Mouse (Mus musculus): ENCODE data around the gene Bbs1. TPM values are rescaled to one million over a fixed set of nuclear protein-coding genes. Genes with fewer than 3 reads are reported as not detected.
"Not testable (repeated sequence)": the region's sequence is repeated elsewhere in the genome, so short reads cannot be mapped to it uniquely, and the experiment has no call there.

Gene Bbs1
- total RNA-seq, 2 experiments from 2014 or later, result 42.1 to 47.8 TPM

- intact Hi-C loops (cut with DNase I), result no loop called here
- DNase-seq (ENCODE audit: low spot score in 2 of 2), result no peak
Measured at GRCm38 (mm10) chr19:4891798-4892197, 14.6 kb downstream of the Bbs1 start.

DNA sequence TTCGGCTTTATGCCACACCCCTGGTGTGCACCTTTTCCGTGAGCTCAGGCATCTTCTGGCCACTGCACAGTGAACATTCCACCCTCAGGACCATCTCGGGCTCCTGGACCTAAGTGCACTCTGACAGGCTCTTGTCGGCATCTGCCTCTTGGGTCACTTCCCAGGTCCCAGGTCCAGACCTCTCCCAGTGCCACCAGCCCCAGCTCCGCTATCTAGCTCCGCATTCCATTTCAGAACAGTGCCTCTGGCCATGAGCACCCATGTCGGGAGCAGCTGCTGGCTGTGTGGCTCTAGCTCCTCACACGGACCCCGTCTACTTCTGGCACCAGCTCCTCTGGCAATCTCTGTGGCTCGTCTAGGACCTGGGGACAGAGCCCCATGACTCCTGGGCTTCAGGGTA, 16.6 kb downstream of the Bbs1 start:
- no peak for DNase-seq (ENCODE audit: low spot score in 2 of 2)
- intact Hi-C loops (cut with DNase I), result no loop called here

DNA sequence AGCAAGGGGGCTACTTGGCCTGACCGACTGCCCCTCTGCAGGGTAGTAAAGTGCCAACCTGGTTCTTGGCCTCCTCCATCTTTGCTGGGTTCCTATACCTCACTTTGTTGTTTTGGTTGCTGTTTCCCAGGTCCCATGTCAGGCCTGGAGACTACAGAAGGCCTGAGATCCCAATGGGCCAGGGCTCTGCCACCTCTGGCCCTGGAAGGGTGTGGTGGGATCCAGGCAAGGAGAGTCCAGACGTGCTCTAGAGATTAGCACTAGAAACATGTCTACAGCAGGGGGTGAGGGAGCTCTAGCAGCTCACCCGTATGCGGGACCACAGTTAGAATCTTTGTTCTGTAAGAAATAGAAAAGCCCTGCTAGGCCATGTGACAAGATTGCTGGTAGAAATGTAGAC, 22.5 kb downstream of the Bbs1 start:
- intact Hi-C loops (cut with DNase I), result no loop called here
- no peak for DNase-seq (ENCODE audit: low spot score in 2 of 2)

DNA sequence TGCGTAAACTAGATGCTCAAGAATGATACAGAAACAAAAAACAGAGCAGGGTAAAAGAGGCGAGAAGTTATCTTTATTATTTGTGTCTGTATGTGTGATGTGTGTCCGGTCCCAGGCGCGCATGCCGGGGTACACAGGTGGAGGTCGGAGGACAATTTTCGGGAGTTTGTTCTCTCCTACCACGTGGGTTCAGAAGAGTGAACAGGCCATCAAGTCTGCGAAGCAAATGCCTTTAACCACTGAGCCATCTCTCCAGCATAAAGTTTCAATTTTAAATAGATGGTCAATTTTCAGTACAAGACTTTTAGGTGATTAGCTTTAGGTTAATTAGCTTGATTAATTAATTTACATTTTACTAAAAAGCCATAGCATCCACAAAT, 27.1 kb downstream of the Bbs1 start:
- DNase-seq (ENCODE audit: low spot score in 2 of 2), result no peak
- intact Hi-C loops (cut with DNase I), result no loop called here

- intact Hi-C loops (cut with DNase I), result no loop called here
- DNase-seq (ENCODE audit: low spot score in 2 of 2), result peak; percentile 96
Measured at GRCm38 (mm10) chr19:4878405-4879323, 27.8 kb downstream of the Bbs1 start, which contains the start of gene Zdhhc24. Gene Zdhhc24, plus strand, starts transcription at chr19:4878668.

- DNase-seq (ENCODE audit: low spot score in 2 of 2), result no peak
- intact Hi-C loops (cut with DNase I), result no loop called here
Measured at GRCm38 (mm10) chr19:4877785-4878184, 28.6 kb downstream of the Bbs1 start, which contains the start of gene Actn3. Gene Actn3, minus strand, starts transcription at chr19:4877909.

DNA sequence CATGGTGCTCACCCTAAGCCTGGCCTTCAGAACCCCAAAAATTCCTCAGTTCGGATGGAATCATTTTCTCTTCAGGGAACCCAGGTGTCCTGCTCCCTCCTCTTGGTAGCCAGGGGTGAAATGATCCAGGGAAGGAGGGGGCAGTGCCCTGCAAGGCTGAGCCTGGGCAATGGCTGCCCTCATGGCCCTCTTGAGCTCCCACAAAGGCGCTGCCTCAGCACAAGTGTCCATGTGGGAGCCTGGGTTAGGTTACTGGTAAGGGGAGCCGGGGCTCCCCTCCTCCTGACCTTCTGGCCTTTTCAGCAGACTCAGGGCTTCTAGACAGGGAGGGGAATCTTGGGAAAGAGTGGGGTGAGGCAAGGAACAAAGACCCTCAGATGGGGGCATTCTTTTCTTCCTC, 29.7 kb downstream of the Bbs1 start:
- intact Hi-C loops (cut with DNase I), result no loop called here
- no peak for DNase-seq (ENCODE audit: low spot score in 2 of 2)

DNA sequence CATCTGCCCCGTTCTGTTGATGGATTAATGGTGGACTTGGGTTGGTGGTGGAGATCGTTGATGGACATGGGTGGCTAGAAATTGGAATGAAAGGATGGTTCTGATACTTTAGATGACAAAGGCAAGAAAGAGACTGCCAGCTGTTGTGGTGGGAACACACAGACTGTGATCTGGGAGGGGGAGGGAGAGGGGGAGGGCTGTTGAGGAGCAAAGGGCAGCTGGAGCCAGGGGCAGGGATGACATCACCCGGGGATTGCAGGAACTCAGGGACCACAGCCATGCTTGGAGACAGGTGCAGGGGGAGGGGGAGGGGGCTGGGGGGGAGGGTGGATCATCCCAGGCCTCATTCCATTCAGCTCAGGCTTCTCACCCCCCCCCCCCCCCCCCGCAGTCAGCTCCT, 30.2 kb downstream of the Bbs1 start:
- no peak for DNase-seq (ENCODE audit: low spot score in 2 of 2)
- intact Hi-C loops (cut with DNase I), result no loop called here

DNA sequence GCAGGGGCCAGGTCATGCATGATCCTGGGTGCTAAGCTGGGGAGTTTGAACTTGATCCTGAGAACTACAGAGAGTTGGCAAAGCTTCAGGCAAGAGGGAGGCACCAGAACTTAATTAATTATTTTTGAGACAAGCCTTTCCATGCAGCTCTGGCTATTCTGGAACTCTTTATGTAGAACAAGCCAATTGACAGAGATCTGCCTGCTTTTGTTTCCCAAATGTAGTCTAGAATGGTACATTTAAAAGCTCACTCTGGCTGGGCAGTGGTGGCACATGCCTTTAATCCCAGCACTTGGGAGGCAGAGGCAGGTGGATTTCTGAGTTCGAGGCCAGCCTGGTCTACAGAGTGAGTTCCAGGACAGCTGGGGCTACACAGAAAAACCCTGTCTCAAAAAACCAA, 31.8 kb downstream of the Bbs1 start:
- intact Hi-C loops (cut with DNase I); DNase-seq (ENCODE audit: low spot score in 2 of 2): not testable (repeated sequence)

GRCm38 (mm10) chr19:4865147-4865546, 41.3 kb downstream of the Bbs1 start:
- intact Hi-C loops (cut with DNase I), result no loop called here
- DNase-seq (ENCODE audit: low spot score in 2 of 2), result no peak

DNA sequence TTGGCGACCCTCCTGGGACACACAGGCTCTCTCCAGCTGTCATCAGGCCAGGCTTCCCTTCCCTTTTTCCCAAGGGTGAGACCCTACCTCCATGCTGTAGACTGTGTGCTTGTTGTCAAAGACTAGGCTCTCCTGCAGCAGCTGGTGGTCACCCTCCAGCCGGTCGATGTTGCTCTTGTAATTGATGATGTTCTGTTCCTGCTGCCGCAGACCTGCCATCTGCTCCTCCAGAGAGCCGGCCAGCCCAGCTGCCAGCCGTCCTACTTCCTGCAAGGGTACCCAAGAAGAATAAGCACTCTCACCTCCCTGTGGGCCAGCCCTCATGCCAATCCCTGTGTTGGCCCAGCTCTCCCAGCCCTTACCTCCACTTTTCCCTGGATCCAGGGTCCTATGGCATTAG, 43.4 kb downstream of the Bbs1 start:
- intact Hi-C loops (cut with DNase I), result no loop called here
- no peak for DNase-seq (ENCODE audit: low spot score in 2 of 2)

DNA sequence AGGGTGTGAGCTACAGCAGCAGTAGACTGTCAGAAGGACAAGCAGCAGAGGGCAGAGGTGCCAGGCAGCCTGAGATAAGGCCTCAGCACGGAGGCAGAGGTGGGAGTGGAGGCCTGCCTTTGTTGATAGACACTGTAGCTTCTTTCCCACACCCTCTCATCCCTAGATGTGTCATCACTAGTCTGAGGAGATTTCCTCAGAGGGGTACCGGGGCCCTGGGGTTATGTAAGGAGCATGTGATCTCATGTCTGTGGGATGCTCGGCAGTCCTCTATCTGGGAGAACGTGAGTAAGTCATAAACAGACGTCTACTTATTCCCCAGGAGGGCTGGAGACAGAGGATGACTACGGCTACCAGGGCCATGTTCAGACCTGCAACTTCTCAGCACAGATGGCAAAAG, 47.3 kb downstream of the Bbs1 start:
- DNase-seq (ENCODE audit: low spot score in 2 of 2), result no peak
- intact Hi-C loops (cut with DNase I), result no loop called here

DNA sequence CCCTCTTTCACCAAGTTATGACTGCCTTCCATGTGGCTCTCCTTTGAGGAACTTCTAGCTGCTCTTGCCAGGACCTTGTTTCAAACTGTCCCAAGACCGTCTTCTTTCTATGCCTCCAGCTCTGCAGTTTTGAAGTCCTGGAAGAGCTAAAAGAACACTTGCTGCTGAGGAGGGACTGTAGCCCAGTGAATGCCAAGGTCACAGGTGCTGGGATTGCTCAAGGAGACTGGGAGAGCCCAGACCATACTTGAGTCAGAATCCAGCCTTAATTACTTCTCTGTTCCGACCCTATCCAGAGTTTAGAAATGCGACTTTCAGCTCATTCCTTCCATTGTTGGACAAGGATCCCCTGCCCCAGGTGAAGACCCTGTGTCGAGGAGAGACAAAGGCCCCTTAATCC, 50.5 kb downstream of the Bbs1 start:
- no peak for DNase-seq (ENCODE audit: low spot score in 2 of 2)
- intact Hi-C loops (cut with DNase I), result no loop called here

DNA sequence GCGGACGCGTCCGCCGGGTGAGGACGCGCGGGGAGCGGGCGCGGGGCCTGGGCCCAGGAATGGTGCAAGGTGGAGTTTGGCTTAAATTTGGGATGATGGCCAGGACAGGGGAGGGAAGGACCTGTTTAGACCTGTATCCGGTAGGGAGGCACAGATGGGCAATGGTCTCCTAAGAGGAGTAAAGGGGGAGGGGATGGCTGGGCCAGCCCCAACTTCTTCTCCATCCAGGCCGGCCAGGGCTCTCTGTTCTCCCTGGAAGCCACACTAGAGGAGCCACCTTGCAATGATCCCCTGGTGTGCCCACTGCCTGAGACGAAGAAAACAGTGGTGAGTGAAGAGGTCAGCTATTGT, 51.0 kb downstream of the Bbs1 start:
- intact Hi-C loops (cut with DNase I), result no loop called here
- DNase-seq (ENCODE audit: low spot score in 2 of 2), result no peak

DNA sequence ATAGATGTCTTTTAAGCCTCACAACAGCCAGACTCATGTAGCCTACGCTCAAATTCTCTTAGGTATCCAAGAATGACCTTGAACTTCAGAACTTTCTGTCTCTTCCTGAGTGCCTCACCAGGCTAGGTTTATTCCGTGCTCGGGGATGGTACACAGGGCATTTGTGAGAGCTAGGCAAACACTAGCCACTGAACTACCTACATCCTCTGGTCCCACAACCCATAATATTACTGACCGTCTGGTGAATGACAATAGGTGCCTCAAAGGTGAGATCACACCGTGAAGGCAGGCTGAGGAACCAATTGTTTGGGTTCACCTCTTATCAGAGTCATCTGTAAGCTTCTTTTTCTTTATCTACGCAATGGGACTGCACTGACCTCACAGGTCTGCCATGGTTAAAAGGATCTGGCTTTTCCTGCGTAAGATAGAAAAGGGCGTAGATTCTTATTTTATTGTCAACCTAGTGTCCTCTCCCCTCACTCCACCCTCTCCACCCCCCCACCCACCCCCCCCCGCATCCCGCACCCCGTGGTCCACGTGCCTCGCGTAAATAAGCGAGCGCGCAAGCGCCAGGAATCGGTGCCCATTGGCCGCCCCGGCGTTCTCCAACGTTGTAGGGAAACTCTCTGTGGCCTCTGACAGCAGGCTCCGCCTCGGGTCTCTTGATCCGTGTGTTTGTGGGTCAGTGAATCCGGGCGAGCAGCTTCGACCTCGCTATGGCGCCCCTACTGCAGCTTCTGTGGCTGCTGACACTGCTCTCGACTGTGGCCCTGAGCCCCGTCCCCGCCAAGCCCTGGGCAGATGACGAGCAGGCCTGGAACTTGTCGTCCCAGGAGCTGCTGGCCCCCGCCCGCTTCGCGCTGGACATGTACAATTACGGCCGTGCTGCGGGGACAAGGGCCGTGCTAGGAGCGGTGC, 51.6 kb downstream of the Bbs1 start, which contains the start of gene Ctsf:
Gene Ctsf (plus strand): TSS at position 579 of the 918 bp plus-strand sequence.
- DNase-seq (ENCODE audit: low spot score in 2 of 2), result peak; percentile 88 to 90
- intact Hi-C loops (cut with DNase I), result no loop called here

DNA sequence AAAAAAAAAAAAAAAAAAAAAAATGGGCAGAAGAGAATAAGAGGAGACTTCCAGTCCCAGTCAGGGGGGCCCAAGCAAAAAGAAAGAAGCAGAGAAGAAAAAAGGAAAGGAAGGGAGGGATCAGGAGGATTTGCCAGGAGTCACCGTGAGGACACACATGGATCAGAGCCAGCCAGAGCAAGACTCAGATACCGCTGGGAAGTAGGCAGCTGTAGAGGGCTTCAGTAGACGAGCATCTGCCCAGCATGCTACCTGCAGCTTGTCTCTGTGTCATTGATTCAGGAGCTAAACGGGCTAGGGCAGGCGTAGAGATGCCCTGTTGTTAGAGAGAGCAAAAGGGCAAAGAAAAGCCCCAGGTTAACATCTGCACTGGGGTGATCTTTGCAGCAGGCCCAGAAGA, 56.1 kb downstream of the Bbs1 start:
- intact Hi-C loops (cut with DNase I), result no loop called here
- no peak for DNase-seq (ENCODE audit: low spot score in 2 of 2)

GRCm38 (mm10) chr19:4849800-4850199, 56.6 kb downstream of the Bbs1 start:
- intact Hi-C loops (cut with DNase I), result loop anchor here (5.0 kb wide), 1 partner anchor 92 kb away; the partner anchor contains the start of gene Rbm4b
- DNase-seq (ENCODE audit: low spot score in 2 of 2), result no peak

- DNase-seq (ENCODE audit: low spot score in 2 of 2), result no peak
Measured at GRCm38 (mm10) chr19:4847490-4847889, 58.9 kb downstream of the Bbs1 start.

DNA sequence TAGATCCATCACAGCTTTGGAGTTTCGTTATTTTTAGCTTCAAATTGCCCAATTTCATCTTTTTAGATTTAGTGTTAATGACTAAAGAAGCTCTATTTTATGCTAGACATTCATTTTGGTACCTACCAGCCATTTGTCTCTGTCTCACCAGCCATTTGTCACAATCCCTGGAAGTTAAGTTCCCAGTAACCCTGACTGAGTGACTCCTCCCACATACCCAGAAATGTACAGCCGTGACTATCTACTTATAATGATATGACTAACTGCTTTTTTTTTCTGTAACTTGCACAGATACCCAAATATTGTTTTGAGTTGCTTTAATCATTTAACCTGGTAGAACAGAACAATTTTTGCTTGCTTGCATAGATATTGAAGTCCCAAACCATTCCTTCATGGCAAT, 60.6 kb downstream of the Bbs1 start:
- intact Hi-C loops (cut with DNase I), result loop anchor here (5.0 kb wide), 1 partner anchor 89 kb away; the partner anchor contains the start of gene Rbm4b
- DNase-seq (ENCODE audit: low spot score in 2 of 2), result no peak

More at GRCm38 (mm10) chr19:4847490-4847889, 58.9 kb downstream of the Bbs1 start:
- intact Hi-C loops (cut with DNase I), result loop anchor here (5.0 kb wide), 1 partner anchor 90 kb away; the partner anchor contains the start of gene Rbm4b

GRCm38 (mm10) chr19:4842611-4843010, 63.8 kb downstream of the Bbs1 start:
- intact Hi-C loops (cut with DNase I), result no loop called here
- DNase-seq (ENCODE audit: low spot score in 2 of 2), result no peak

All from left cerebral cortex, postnatal 36 days (tissue).